Mouse (Mus musculus) G1E (cell line): ENCODE results near the gene Tfdp2.

Experiments used
- CTCF ChIP-seq: IDR thresholded peaks from 2 replicates; pipeline ENCODE4 v1.5.1; 2012; ENCODE audit warnings: low read depth, low read length, inconsistent platforms, mixed read lengths
- GATA1 ChIP-seq: IDR thresholded peaks from 2 replicates; pipeline ENCODE4 v1.6.1; 2012; ENCODE audit warnings: borderline replicate concordance, low read length, inconsistent platforms, mixed read lengths
- POLR2AphosphoS5 ChIP-seq: IDR thresholded peaks from 2 replicates; pipeline ENCODE4 v1.6.1; 2012; ENCODE audit warnings: low read depth, low read length, inconsistent platforms; ENCODE audit not compliant: insufficient replicate concordance

DNA sequence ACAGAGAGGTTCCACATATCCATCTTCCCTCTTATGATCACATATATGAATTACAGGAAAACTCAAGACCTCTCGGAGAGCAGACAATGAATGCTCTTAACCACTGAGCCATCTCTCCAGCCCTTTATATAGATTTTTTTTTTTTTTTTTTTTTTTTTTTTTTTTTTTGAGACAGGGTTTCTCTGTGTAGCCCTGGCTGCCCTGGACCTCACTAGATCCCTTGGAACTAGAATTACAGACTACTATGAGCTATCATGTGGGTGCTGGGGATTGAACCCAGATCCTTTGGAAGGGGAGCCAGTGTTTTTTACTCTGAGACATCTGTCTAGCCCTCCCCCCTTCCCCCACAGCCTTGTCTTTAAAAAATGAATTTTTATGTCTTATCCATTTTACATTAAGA lies 21.2 kb downstream of the Tfdp2 start:
- no peak for TF ChIP-seq GATA1
- TF ChIP-seq CTCF: no peak
- no peak for TF ChIP-seq POLR2AphosphoS5
